Mouse (Mus musculus) ES-E14 (cell line): ENCODE data around the gene Pacsin2.

Source experiments
- CHD2 ChIP-seq: IDR thresholded peaks from 2 replicates; pipeline ENCODE4 v1.6.1; 2014; ENCODE audit warnings: mild to moderate bottlenecking, low read depth, low read length, inconsistent platforms
- MAFK ChIP-seq: IDR thresholded peaks from 2 replicates; pipeline ENCODE4 v1.6.1; 2014; ENCODE audit warnings: mild to moderate bottlenecking, low read depth, low read length, inconsistent platforms; ENCODE audit not compliant: insufficient read depth
- ZC3H11A ChIP-seq: IDR thresholded peaks from 2 replicates; pipeline ENCODE4 v1.6.1; 2012; ENCODE audit warnings: low read depth, mild to moderate bottlenecking, inconsistent platforms, low read length, borderline replicate concordance
- ZNF384 ChIP-seq: IDR thresholded peaks from 2 replicates; pipeline ENCODE4 v1.6.1; 2012; ENCODE audit warnings: low read depth, low read length, inconsistent platforms

GRCm38 (mm10) chr15:83497299-83497698, 32.9 kb upstream of the Pacsin2 start:
- TF ChIP-seq MAFK (no peak), ZNF384 (no peak), CHD2 (no peak), ZC3H11A (no peak)
